Mouse (Mus musculus): ENCODE measurements around the gene Sit1.

Gene Sit1

GRCm38 (mm10) chr4:43483535-43484091 lies at the start of gene Sit1:
TSS of gene Sit1 (minus strand) at chr4:43483734.
- no peak for DNase-seq

- DNase-seq: no peak
These were observed 49.7 kb upstream of the Sit1 start for GRCm38 (mm10) chr4:43533270-43533669.

- DNase-seq: peak; percentile 76 to 78
These were observed 47.0 kb upstream of the Sit1 start for GRCm38 (mm10) chr4:43530581-43530980.

DNA sequence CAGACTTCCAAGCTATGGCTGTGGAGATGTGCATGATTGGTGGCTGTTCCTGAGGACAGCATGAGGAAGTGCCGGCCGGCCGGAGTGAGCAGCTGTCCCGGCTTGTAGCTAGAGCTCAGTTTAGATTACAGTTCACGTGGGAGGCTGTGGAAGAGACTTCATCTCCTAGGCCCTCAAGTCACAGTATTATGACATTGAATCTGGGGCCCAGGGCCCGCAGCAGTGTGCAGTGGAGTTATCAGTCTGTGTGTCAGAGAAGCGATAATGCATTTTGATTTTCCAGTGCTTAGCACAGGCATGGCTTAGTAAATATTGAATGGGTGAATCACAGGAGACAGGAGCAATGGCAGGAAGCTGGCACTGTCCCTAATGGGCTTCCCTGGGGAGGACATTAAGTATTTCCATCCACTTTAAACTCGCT lies 46.6 kb upstream of the Sit1 start:
- DNase-seq: no peak

DNA sequence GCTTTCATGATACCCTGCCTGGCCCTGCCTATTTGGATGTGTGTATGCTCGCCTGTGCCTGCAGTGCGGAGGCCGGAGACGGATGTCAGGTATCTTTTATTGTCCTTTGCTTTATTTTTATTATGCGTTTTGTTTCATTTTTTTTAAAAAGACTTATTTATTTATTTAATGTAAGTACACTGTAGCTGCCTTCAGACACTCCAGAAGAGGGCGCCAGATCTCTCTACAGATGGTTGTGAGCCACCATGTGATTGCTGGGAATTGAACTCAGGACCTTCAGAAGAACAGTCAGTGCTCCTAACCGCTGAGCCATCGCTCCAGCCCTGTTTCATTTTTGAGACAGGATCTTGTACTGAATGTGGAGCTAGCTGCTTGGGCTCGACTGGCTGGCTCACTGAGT lies 45.0 kb upstream of the Sit1 start:
- DNase-seq: no peak

GRCm38 (mm10) chr4:43527880-43528279 lies 44.3 kb upstream of the Sit1 start:
- DNase-seq: no peak

GRCm38 (mm10) chr4:43519956-43520355 lies 36.4 kb upstream of the Sit1 start:
- peak; percentile 87 to 91 for DNase-seq

- DNase-seq: no peak
These were observed 36.0 kb upstream of the Sit1 start for GRCm38 (mm10) chr4:43519551-43519950.

- no peak for DNase-seq
These were observed 32.5 kb upstream of the Sit1 start for GRCm38 (mm10) chr4:43515764-43516708.

DNA sequence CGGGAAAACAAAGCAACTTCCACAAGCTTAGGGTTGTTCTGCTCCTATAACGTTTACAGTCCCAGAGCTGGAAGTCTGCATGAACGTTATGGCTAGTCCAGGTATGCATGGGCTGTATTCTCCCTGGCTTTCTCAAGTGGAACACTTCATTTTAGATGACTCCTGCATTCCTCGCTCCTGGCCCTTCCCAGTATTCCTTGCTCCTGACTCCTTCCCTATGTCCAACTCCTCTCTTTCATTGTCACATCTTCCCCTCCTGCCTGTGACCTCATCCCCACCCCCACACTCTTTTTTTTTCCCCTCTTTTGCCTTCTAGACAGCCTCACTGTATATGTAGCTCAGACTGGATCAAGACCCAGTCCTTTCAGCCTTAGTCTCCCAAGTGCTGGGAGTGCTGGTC lies 30.3 kb upstream of the Sit1 start:
- no peak for DNase-seq

DNA sequence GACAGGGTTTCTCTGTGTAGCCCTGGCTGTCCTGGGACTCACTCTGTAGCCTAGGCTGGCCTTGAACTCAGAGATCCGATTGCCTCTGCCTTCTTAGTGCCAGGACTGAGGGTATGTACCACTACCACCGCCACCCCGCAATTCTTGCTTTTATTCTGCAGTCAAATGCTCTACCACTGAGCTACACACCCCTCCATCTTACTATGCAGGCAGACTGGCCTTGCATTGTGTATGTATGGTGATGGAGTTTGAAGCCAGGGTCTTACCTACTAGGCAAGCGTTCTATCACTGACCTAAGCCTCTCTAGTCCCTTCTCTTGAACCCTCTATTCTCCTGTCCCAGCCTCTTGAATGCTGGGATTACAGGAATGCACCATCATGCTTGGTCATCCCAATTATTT lies 29.8 kb upstream of the Sit1 start:
- no peak for DNase-seq

- DNase-seq: no peak
These were observed 29.1 kb upstream of the Sit1 start for GRCm38 (mm10) chr4:43512653-43513052.

- DNase-seq: no peak
These were observed 28.3 kb upstream of the Sit1 start for GRCm38 (mm10) chr4:43511675-43512454.

DNA sequence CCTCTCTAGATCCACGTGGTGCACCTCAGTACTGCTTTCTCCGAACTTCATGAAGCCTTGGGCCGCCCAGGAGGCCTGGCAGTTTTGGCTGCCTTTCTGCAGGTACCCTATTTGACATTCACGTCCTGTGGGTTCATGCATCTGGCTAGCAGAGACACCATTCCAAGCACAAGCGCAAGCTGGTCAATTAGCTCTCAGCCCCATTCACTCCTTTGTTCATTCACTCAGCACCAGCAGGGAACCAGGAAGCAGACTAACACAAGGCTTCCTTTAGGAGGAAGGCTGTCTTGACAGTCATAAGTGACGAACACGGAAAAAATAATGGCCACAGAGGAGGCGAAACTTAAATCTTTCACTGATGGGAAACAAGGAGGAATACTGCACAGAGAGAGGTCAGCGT lies 25.6 kb upstream of the Sit1 start:
- no peak for DNase-seq

GRCm38 (mm10) chr4:43508666-43508997 lies 25.1 kb upstream of the Sit1 start:
- peak; percentile 87 to 90 for DNase-seq

- peak in 1 of 2 experiments; percentile 47 for DNase-seq
These were observed 24.6 kb upstream of the Sit1 start for GRCm38 (mm10) chr4:43507938-43508665.

GRCm38 (mm10) chr4:43506536-43507185 lies 23.1 kb upstream of the Sit1 start, which contains the start of gene Car9:
TSS of gene Car9 (plus strand) at chr4:43506966.
- DNase-seq: no peak

DNA sequence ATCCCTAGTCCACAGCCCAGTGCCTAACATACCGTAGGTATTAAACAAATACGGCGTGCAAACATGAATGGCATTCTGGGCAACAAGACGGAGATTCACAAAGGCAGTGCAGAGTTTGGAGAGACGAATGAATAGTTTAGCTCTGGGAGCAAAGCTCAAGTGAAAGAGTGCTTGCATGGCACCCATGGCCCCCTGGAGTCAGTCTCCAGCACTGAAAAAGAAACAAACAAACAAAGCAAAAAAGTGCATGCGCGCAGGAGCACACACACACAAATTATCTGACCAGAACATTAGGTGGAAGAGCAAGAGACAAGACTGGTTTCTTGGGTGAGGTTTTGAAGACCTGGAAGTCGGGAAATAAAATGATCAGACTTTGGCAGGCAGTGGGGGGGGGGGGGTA lies 22.5 kb upstream of the Sit1 start:
- no peak for DNase-seq

DNA sequence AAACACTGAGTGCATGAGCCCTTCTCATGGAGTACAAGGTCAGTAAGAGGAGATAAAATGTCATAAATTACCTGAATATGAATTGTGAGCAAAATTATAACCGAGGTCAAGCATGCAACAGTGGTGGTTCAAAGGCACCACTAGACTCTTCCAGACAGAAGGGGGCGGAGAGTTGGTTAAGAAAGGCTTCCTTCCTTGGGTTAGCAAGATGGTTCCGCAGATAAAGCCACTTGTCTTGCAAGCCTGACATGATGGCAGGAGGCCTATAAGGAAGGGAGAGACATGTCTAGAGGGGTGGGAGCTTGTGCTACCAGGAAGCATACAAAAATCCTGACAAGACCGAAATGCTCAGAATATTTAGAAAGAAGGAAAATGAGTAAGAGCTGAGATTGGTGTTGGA lies 20.7 kb upstream of the Sit1 start:
- no peak for DNase-seq

DNA sequence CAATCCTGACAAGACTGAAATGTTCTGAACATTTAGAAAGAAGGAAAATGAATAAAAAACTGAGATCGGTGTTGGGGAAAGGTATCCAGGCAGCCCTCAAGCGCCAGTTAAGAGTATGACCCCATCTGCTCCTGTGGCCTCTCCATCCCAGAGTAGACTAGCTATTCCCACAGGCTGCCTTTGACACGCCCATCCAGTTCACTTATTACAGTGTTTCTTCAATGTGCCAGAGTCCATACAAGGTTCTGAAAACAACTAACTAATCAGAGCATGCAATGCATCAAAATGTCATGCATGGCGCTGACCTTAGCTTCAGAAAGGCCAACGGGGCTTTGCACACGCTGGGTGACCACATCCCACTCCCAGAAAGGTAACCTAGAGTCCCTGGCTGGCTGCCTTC lies 20.0 kb upstream of the Sit1 start:
- no peak for DNase-seq

DNA sequence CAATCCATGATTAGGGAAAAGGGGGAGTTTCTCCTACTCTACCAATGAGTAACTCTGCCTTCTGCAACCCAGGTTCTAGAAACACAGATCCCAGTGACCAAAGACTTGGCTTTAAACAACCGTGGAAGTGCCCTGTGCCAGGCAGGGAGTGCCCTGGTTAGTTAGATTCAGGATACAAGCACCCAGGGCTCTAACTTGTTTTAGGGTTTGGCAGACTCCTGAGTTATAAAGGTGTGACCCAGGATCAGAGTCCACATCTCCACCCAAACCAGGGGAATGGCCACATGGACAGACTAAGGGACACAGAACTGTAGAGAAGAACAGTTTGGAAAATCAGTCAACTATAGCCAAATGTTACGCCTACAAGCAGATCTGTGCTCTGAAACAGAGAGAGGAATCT lies 19.5 kb upstream of the Sit1 start:
- DNase-seq: no peak
